9 mouse cellular contexts compared by ENCODE assay signal in the genomic region with DNA sequence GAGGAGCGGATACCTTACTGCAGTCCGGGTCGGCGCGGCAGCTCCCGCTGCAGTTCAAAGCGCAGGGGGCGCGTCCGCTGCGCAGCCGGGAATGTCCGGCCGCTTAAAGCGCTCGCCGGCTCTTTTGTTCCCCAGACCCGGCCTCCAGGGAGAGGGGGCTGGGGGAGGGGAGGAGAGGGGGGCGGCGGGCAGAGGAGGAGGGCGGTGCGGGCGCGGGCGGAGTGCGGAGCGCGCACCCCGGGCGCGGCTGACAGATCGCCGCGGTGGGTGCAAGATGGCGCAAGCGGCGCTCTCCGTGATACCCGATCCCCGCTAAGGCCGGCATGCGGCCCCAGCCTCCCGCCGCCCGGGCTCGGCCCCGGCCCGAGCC. TPM values are rescaled to one million over a fixed set of nuclear protein-coding genes. Genes with fewer than 3 reads are reported as not detected.
DNase-seq lines count a peak whose midpoint lies in the region; ATAC-seq and TF ChIP-seq lines count a peak whose summit lies in the region.
"Had no signal": no experiment of that assay in that cellular context is flagged by ENCODE, and none has a peak within 500 bp of the region (broad histone marks: within the 10 kb centered on the region; RNA-seq: fewer than 3 reads in every experiment).

Gene Igdcc3, plus strand, starts transcription at position 254 of the 370 bp plus-strand sequence.

- H3K9ac ChIP-seq in ES-Bruce4 (ENCODE audit: low read depth, poor library complexity, severe bottlenecking), result peak within 1 kb of the TSS; percentile 84
- H3K9ac ChIP-seq in liver, embryonic 12.5 days, result peak within 1 kb of the TSS; percentile 44

- peak; percentile 30; the same call in 1 of the 2 replicates for ATAC-seq in liver, embryonic 12.5 days

- H3K4me2 ChIP-seq in liver, embryonic 12.5 days, result peak within 1 kb of the TSS; percentile 69

- H3K27me3 ChIP-seq in ES-Bruce4 (ENCODE audit: control insufficient read depth, insufficient read depth, low read length, poor library complexity, severe bottlenecking), result peaks cover 10% of the 10 kb centered on the region; the same call in 1 of the 2 replicates
- peaks cover 5% of the 10 kb centered on the region; the same call in 1 of the 2 replicates for H3K27me3 ChIP-seq in hindbrain, embryonic 10.5 days (ENCODE audit: insufficient read depth, poor library complexity, severe bottlenecking)
- H3K27me3 ChIP-seq in liver, embryonic 12.5 days (replicated peaks), result peaks cover 87% of the 10 kb centered on the region

- no peaks in the 10 kb centered on the region for H3K36me3 ChIP-seq in ES-Bruce4 (ENCODE audit: control insufficient read depth, insufficient read depth, low read length, poor library complexity, severe bottlenecking)
- peaks cover 38% of the 10 kb centered on the region for H3K36me3 ChIP-seq in hindbrain, embryonic 10.5 days
- no peaks in the 10 kb centered on the region for H3K36me3 ChIP-seq in liver, embryonic 12.5 days

- peak within 1 kb of the TSS; percentile 84 for H3K4me3 ChIP-seq in ES-Bruce4 (ENCODE audit: low read depth, low read length)
- peak within 1 kb of the TSS; percentile 77 for H3K4me3 ChIP-seq in hindbrain, embryonic 10.5 days
- peak within 1 kb of the TSS; percentile 55 for H3K4me3 ChIP-seq in liver, embryonic 12.5 days
- peak within 1 kb of the TSS; percentile 83 for H3K4me3 ChIP-seq in olfactory bulb, adult 2 months (ENCODE audit: insufficient read depth, low read depth, low read length)

- under 1% methylated on average over 45 of the region's 48 CpGs for WGBS in hindbrain, embryonic 10.5 days
- under 1% methylated on average over 30 of the region's 48 CpGs for WGBS in liver, embryonic 12.5 days (ENCODE audit: insufficient replicate concordance)
- WGBS in olfactory bulb, adult 2 months, result under 1% methylated on average over 48 of the region's 48 CpGs

- no peaks in the 10 kb centered on the region for H3K4me1 ChIP-seq in ES-Bruce4 (ENCODE audit: control insufficient read depth, insufficient read depth, low read length)
- peaks cover 79% of the 10 kb centered on the region for H3K4me1 ChIP-seq in hindbrain, embryonic 10.5 days (replicated peaks)
- H3K4me1 ChIP-seq in liver, embryonic 12.5 days, result peaks cover 13% of the 10 kb centered on the region; the same call in 1 of the 2 replicates
- H3K4me1 ChIP-seq in olfactory bulb, adult 2 months (ENCODE audit: control insufficient read depth, insufficient read depth, low read length), result peaks cover 9% of the 10 kb centered on the region

- TF ChIP-seq POLR2A in ES-Bruce4 (IDR thresholded peaks at IDR 0.05; ENCODE audit: insufficient read depth, low read length), result no peak
- no peak for TF ChIP-seq POLR2A in olfactory bulb, adult 2 months (IDR thresholded peaks at IDR 0.05; ENCODE audit: insufficient read depth, low read depth, low read length)

- intact Hi-C loops in gastrocnemius, postnatal 14 days (cut with DNase I; ENCODE audit: low total_unique reads), result no loop called here

- DNase-seq in gastrocnemius, postnatal 14 days, result peak; percentile 30
- no peak for DNase-seq in gastrocnemius, adult 8-10 months (ENCODE audit: low spot score in 2 of 2)
- DNase-seq in embryo, embryonic 9.5 days (ENCODE audit: extremely low spot score), result peak; percentile 93
- DNase-seq in hindbrain, embryonic 10.5 days (ENCODE audit: low spot score), result peak; percentile 89
- DNase-seq in spleen, postnatal 4 days (ENCODE audit: low spot score in 2 of 2), result no peak

- no peaks in the 10 kb centered on the region for H3K9me3 ChIP-seq in ES-Bruce4 (replicated peaks; ENCODE audit: control insufficient read depth, insufficient read depth, low read length, poor library complexity, severe bottlenecking)
- no peaks in the 10 kb centered on the region for H3K9me3 ChIP-seq in hindbrain, embryonic 10.5 days
- H3K9me3 ChIP-seq in liver, embryonic 12.5 days (replicated peaks), result no peaks in the 10 kb centered on the region

- no peak within 1 kb of the TSS for H3K27ac ChIP-seq in ES-Bruce4 (ENCODE audit: insufficient read depth, low read length)
- peak within 1 kb of the TSS; percentile 98 for H3K27ac ChIP-seq in hindbrain, embryonic 10.5 days
- peak within 1 kb of the TSS; percentile 47; the same call in 1 of the 2 replicates for H3K27ac ChIP-seq in liver, embryonic 12.5 days
- H3K27ac ChIP-seq in olfactory bulb, adult 2 months (ENCODE audit: insufficient read depth, low read depth, low read length), result no peak within 1 kb of the TSS

- TF ChIP-seq EP300 in ES-Bruce4 (IDR thresholded peaks at IDR 0.05; ENCODE audit: insufficient read depth, low read depth, low read length), result 0 out of 2 replicates have a peak, but pooled peaks have one; percentile 28

- no peak for TF ChIP-seq CTCF in ES-Bruce4 (IDR thresholded peaks at IDR 0.05; ENCODE audit: low read depth, low read length)
- TF ChIP-seq CTCF in olfactory bulb, adult 2 months (IDR thresholded peaks at IDR 0.05; ENCODE audit: insufficient read depth, low read depth, low read length), result no peak

RNA-seq across cellular contexts. Expression of gene Igdcc3, which starts in this region (rescaled TPM):
- under 1 TPM; 0.37 to 0.58 TPM for total RNA-seq in gastrocnemius, postnatal 14 days (2021)
- under 1 TPM; 0.10 to 0.17 (median 0.12) TPM for total RNA-seq in gastrocnemius, adult 8-10 months (2022)
- 8.6 and 8.9 TPM in 2 replicates for polyA plus RNA-seq in ES-Bruce4 (2011; ENCODE audit: insufficient read depth, insufficient read length, low read depth, missing spikeins)
- 218 and 357 TPM in 2 replicates for polyA plus RNA-seq in hindbrain, embryonic 10.5 days (2016; fragmentation: Nextera tagmentation; extraction: Ambion mirVana)
- polyA plus RNA-seq in liver, embryonic 12.5 days (2016; fragmentation: Nextera tagmentation; extraction: Ambion mirVana), result 0.75 and 0.79 TPM in 2 replicates
- not detected in 2 replicates for polyA plus RNA-seq in olfactory bulb, adult 2 months (2012; ENCODE audit: insufficient read depth, insufficient read length, low replicate concordance, missing spikeins)
- total RNA-seq: MEL had no signal

Comparison
In these comparisons a context has a peak if more than half of its experiments do, and no peak if none do; other contexts are left out.
1. RNA of gene Igdcc3 (polyA plus RNA-seq): 218 to 357 TPM in hindbrain, embryonic 10.5 days; 8.6 to 8.9 TPM in ES-Bruce4, 0.75 to 0.79 TPM in liver, embryonic 12.5 days and not detected in olfactory bulb, adult 2 months; every median in the first group is over 10 times any median in the second.
2. Peak in DNase-seq in gastrocnemius, postnatal 14 days; RNA of the gene not detected or under 1 TPM.
3. Peak in ATAC-seq, H3K4me3 ChIP-seq, H3K27ac ChIP-seq, H3K9ac ChIP-seq and H3K4me2 ChIP-seq in liver, embryonic 12.5 days; RNA of the gene not detected or under 1 TPM.
4. DNase-seq: peak in embryo, embryonic 9.5 days (single experiment) and hindbrain, embryonic 10.5 days (single experiment); none in gastrocnemius, adult 8-10 months (0 of 2) and spleen, postnatal 4 days (0 of 2).
5. Peak in every context shown above with its lines, with median percentiles within 50 percentile points of each other: H3K4me3 ChIP-seq.